Mouse (Mus musculus) activated CD4-positive, CD25-positive, alpha-beta regulatory T cell, adult 9 weeks (primary cell): ENCODE data around the gene Ly6c1. TPM values are rescaled to one million over a fixed set of nuclear protein-coding genes. Genes with fewer than 3 reads are reported as not detected.

ENCODE experiments used
- polyA plus RNA-seq: library from polyadenylated mRNA; unstranded; fragments of 100-300 nt; shearing (Covaris generic); gene quantifications from one replicate; pipeline ENCODE4 v1.2.1, GENCODE M21; 2017

The Ly6c1 gene
- 248 TPM for polyA plus RNA-seq

DNA sequence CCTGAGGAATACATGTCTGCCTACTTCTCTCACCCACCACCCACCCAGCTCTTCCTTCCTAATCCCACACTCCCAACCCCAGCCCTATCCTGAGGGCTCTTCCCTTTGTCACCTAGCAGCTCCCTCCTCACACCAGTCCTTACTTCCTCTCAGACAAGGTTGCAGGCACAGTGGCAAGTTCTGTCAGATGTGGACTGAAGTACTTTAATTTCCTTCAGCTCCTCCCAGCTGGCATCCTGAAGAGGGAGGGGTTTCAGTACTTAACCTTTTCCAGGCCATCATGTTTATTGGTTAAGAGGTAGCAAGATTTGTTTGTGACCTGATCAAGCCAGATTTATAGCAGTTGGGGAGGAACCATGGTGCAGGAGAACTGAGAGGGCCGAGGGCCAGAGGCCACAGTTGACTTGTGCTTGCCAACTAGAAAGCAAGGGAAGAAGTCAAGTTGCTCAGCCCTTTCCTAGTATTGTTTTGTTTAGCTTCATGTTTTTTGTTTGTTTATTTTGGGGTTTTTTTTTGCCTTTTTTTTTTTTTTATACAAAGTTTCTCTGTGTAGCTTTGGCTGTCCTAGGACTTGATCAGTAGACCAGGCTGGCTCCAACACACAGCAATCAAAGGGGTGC is at the start of gene Ly6c1:
TSS of gene Ly6c1 (minus strand) at position 189 of the 620 bp plus-strand sequence.

Other genes with a start within 250 kb of the Ly6c1 start
- gene Gml2, start 229.8 kb downstream of the Ly6c1 start, polyA plus RNA-seq = not detected
- gene 2010109I03Rik, start 151.8 kb downstream of the Ly6c1 start, polyA plus RNA-seq = 0.97 TPM
- 1.6 TPM for gene Ly6i, start 65.4 kb downstream of the Ly6c1 start, polyA plus RNA-seq
- gene Ly6a, start 50.8 kb downstream of the Ly6c1 start, polyA plus RNA-seq = 1,290 TPM
- gene Ly6c2, start 63.1 kb upstream of the Ly6c1 start, polyA plus RNA-seq = 49.3 TPM
- not detected for gene Ly6g, start 106.4 kb upstream of the Ly6c1 start, polyA plus RNA-seq
- gene BC025446, start 167.5 kb upstream of the Ly6c1 start, polyA plus RNA-seq = not detected
- not detected for gene Ly6f, start 219.6 kb upstream of the Ly6c1 start, polyA plus RNA-seq